Mouse (Mus musculus) cerebral cortex, adult 2 months (tissue): ENCODE data around the gene Clba1.

Experiments used
- WGBS: fragments of 180-500 bp; shearing (Covaris S2); methylation state at CpG from one replicate; pipeline ENCODE4 v1.1.7; 2018; 5-methylcytosine and 5-hydroxymethylcytosine counted together

Gene Clba1

DNA sequence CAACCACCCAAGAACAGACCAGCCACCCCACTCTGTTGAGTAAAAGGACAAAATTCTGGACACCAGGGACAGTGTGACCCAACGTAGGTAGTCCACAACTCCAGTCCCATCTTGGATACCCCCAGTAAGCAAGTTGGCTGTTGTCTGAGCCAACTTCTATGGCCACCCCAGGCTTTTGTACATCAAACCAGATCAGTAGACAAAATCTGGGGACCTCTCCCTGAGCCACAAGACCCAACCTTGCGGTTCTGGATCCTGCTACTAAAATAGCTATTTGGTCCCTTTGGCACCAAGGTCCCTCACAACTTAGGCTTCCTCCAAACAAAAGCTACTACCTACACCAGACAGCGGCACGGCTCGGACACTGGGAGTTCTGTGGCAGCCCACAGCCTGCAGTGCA is 13.7 kb upstream of the Clba1 start:
- WGBS = 95% methylated on average over 5 of the region's 5 CpGs

GRCm38 (mm10) chr12:112795466-112796104 is 13.2 kb upstream of the Clba1 start:
- 65% methylated on average over 18 of the region's 18 CpGs for WGBS

DNA sequence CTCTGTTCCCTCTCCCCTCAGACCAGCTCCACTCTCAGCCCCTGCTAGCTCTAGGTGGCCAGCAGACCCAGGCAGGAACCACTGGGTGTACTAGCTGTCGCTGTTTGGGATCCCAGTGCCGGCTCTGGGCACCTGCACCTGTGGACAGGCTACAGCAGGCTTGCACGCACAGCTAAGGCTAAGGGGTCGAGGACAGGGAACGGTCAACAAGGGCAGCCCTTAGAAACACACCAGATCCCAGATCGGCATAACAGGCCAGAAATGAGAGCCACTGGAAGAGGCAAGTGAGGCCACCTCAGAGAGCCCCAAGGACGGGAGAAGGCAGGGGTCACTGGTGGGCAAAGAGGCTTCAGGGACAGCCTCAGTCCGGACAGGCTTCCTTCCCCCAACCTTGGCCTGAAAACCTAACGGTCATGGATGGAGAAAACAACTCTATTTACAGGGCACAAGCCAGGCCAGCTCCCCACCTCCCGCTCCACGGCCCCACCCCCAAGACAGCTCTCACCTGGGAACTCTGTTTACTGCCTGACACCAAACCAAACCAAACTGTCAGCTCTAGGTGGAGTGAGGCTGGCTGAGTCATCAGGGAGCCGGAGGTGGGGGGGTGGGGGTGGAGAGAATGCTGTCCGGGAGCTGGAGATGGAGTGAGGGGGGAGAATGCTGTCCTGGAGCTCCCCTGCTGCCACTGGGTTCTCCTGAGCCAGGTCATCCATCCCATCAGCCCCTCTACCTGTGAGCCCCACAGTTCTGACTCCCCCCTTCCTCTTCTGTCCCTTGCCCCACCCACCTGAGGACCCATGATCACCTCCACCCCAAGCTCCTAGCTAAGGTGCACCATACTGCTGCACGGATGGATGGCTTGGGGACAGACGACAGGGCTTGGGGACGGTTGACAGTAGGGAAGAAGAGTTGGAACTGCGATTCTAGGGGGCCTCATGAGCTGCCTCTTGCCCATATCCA is 11.9 kb upstream of the Clba1 start:
- 67% methylated on average over 17 of the region's 17 CpGs for WGBS

DNA sequence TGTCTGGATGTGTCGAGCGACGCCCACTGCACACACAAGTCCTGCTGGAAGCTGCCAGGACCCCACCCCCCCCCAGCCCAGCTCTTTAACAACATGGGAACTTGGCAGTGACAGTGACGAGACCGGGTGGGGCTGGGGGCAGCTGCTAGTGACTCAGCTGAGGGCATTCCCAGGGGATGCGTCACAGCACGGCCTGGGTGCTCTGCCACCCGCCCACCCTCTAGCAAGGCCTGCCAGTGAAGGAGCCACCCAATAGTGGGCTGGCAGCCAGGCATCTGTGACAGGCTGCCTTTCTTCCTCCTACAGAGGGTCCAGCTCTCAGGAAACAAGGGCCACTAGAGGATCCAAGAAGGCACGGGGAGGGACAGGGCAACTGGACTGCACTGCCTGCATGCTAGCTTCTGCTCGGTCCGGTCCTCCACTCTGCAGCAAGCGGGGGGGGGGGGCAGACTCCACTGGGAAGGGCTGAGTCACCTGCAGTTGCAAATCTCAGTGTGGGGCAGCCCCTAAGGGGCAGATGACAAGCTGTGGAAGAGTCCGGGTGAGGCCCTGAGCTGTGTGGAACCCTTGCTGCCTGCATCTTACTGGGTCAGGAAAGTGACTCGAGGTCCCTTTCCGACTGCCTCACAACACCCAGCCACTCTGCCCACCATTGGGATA is 10.9 kb upstream of the Clba1 start:
- 27% methylated on average over 15 of the region's 15 CpGs for WGBS

- 43% methylated on average over 5 of the region's 5 CpGs for WGBS
Measured at GRCm38 (mm10) chr12:112798332-112798681, 10.4 kb upstream of the Clba1 start.

GRCm38 (mm10) chr12:112798716-112799115 is 10.0 kb upstream of the Clba1 start:
- WGBS = 92% methylated on average over 5 of the region's 5 CpGs

GRCm38 (mm10) chr12:112799237-112799970 is 9.3 kb upstream of the Clba1 start:
- 90% methylated on average over 10 of the region's 10 CpGs for WGBS

- 22% methylated on average over 4 of the region's 4 CpGs for WGBS
Measured at GRCm38 (mm10) chr12:112800476-112800875, 8.3 kb upstream of the Clba1 start.

GRCm38 (mm10) chr12:112801864-112802846 is 6.6 kb upstream of the Clba1 start, which contains the start of gene Ahnak2:
Gene Ahnak2, minus strand, starts transcription at chr12:112802657.
- 4% methylated on average over 65 of the region's 69 CpGs for WGBS

DNA sequence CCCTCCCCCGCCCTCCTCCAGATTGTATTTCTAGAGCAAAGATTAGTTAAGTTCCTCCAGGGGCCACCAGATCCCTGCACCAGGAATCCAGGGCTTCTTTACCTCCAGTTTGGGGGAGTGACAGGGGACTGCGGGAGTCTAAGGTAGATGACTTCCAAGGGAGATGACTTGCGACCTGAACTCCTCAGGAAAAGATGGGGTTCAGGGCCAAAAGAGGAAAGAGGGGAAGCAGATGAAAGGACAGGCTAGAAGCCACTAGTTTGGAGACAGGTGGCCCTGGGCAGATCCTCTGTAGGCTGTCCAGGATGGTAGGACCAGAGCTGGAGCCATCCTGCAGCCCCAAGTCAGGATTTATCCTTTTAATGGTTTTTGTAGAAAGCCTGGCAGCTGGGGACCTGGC is 5.8 kb upstream of the Clba1 start:
- WGBS = 54% methylated on average over 3 of the region's 3 CpGs

GRCm38 (mm10) chr12:112804046-112804445 is 4.7 kb upstream of the Clba1 start:
- WGBS = 47% methylated on average over 13 of the region's 13 CpGs

DNA sequence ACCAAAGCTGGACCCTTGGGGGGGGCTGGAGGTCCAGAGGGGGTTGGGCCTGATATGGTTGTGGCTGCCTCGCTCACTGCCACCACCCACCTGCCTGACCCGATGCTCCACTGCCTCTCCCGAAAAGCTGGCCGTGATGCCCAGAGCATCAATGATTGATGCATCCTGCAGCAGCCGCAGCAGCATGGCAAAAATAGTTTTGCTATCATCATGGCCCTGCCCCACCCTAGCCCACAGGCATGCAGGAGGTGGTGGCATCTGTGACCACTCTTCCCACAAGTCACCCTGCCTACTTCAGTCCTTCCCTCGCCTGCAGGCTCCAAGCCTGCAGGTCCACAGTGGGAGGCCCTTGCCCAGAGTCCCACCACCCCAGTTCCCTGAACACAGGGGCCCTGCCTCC is 2.7 kb upstream of the Clba1 start:
- 84% methylated on average over 6 of the region's 6 CpGs for WGBS

DNA sequence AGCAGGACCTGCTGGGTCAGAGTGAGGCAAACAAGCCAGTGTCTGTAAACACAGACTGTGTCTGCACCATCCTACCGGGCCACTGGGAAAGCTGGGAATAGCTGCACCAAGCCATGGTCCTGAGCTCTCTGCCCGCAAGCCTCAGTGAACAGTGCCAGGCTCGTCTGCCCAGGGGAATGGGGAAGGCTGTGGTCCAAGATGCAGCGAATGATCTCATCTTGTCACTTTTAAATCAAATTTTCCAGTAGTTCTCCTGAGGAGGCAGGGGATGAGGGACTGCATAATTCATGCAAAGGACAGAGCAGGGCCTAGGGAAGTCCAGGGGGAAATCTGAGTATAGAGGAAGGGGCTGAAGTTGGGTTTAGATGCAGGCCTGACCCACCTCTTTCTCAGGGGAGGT is 941 bp upstream of the Clba1 start:
- WGBS = 80% methylated on average over 4 of the region's 4 CpGs

DNA sequence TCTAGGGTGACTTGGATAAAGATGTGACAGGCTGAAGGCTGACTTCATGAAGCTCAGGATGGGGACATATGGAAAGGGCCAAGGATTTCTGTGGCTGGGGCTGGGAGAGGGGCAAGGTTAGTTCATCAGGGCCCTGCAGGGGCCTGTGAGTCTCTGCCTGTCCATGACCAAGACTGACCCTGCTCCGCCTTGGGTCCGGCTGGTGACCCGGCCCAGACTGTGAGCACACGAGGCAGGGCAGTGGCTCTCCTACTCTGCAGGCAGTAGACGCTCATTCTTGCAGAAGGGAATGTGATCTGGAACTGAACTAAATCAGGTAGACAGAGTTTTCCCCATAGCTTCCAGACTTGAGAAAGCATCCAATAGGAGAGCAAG is 538 bp upstream of the Clba1 start:
- 49% methylated on average over 5 of the region's 5 CpGs for WGBS

DNA sequence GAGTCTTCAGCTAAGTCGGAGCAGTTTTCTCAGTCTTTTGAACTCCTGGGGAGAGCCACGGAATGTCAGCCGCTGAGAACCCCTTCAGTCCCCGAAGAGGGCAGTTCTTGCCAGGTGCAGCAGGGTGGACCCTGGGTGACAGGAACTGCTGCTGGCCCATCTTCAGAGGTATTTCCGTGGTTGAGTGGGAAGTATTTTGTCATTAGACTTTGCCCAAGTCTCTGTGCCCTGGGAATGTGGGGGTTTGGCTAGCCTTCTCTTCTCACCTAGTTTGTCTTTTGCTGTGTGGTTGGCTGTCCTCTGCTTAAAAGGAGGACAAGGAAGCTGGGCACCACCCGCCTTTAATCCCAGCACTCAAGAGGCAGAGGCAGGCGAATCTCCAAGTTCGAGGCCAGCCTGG is 904 bp downstream of the Clba1 start:
- 19% methylated on average over 8 of the region's 8 CpGs for WGBS

DNA sequence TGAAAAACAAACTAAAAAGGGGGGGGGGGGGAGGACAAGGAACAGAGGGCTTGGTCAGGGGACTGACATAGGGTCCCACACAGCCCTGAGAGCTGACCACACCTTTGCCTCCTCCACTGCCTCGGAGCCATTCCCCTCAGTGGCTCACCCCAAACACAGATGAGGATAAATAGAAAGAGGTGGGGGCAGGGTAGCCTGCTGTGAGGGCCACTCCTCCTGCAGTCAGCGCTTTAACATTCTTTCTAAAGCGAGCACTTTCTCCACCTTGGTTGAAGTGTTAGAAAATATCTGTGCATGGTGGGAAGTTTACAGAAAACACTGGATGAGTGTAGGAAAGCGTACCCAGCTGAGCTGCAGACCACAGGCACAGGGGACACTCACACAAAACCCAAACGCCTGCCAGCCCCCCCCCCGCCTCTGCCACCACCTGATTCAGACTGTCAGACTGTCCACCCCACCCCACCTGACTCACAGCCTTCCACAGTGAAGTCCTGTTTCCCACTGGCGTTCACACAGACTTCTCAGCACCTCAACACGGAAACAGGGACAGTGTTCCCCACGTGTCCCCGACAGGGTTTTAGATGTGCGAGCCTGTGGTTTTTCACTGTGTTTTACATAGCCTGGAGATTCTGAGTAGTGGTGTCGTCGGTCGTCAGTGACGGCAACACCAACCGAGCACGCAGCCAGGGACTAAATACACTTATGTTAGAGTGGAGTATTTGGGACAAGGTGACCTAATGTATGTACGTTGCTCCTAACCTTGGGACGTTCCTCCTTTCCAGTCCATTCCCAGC is 1.6 kb downstream of the Clba1 start:
- WGBS = 65% methylated on average over 19 of the region's 19 CpGs

DNA sequence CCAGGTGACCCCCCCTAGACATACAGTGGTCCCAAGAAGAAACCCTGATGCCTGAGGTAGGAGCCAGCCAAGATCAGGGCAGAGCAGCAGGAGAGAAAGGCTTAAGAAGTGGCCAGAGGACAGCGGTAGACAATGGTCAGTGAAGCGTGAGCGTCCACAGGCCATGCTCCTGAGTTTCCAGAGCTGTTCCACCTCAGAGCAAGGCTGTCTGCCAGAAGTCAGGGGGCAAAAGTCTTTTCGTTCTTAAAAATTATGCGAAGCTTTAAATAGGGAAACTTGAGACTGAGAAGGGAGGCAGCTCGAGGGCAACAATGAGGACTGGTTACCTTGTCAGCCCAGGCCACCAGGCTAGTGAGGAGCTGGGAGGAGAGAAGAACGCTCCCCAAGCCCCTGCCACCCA is 4.6 kb downstream of the Clba1 start:
- 93% methylated on average over 7 of the region's 7 CpGs for WGBS

DNA sequence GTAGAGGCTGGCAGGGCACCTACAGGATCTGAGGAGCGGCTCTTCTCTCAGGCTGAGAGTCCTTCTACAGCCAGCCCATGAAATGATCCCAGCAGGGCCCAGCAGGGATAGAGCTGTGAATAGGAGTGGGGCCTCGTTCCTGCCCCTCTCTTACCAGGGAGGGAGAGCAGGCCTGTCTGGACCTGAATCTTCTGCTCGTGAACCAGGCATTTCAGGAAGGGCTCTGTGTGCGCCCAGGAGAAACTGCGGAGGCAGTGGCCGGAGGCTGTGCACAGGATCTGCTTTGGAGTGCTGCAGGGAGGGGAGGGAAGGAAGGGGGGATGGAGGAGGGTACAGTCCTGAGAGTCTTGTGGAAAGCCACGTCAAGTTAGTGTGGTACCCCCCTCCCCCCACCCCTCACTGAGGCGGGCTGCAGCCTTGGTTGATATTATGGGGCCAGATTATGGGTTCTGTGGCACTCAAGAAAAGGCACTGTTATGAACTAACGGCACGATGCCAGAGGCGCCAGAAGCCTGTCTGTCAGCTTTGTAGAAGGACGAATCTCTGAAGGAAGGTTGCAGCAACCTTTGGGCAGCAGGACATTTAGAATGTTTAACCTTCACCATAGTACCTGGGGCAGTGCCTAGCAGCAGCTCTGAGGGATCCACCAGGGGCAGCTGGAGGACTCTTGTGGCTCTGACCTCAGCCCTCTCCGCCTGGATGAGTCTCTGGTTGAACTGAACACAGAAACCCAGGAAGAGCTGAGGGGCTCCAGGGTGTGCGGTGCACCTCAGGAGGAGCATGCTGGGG is 6.1 kb downstream of the Clba1 start:
- WGBS = 85% methylated on average over 14 of the region's 14 CpGs

- 55% methylated on average over 4 of the region's 4 CpGs for WGBS
Measured at GRCm38 (mm10) chr12:112816294-112816693, 7.6 kb downstream of the Clba1 start.
